Mouse (Mus musculus): ENCODE data around the gene Trem2. TPM values are rescaled to one million over a fixed set of nuclear protein-coding genes. Genes with fewer than 3 reads are reported as not detected.
"Not testable (repeated sequence)": the region's sequence is repeated elsewhere in the genome, so short reads cannot be mapped to it uniquely, and the experiment has no call there.

Gene Trem2
- 0.62 and 0.75 TPM in 2 replicates for polyA plus RNA-seq (2012; rRNA removed)

DNA sequence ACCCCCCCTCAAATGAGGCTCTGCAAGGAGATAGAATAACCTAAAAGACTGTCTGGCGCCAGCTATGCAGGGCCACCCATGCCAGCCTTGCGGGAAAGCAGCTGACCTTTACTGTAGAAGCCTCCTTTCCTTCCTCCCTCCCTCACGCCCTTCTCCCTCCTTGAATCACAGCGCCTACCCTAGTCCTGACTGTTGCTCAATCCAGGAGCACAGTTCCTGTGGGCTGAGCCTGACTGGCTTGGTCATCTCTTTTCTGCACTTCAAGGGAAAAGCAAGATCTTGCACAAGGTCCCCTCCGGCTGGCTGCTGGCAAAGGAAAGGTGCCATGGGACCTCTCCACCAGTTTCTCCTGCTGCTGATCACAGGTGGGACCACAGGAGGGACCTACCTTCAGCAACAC is at the start of gene Trem2:
Gene Trem2, plus strand, starts transcription at position 171 of the 400 bp plus-strand sequence.
- no peaks in the 10 kb centered on the region for H3K36me3 ChIP-seq (ENCODE audit: control insufficient read depth, insufficient read depth, low read length)
- H3K4me1 ChIP-seq (ENCODE audit: control insufficient read depth, insufficient read depth, low read length) = no peaks in the 10 kb centered on the region
- no peaks in the 10 kb centered on the region for H3K27me3 ChIP-seq (replicated peaks; ENCODE audit: control insufficient read depth, insufficient read depth, low read length)
- no peak for DNase-seq
- no peak within 1 kb of the TSS for H3K4me3 ChIP-seq (ENCODE audit: insufficient read depth, low read depth, low read length)
- TF ChIP-seq CTCF (conservative IDR thresholded peaks at IDR 0.05; ENCODE audit: insufficient read depth, insufficient read length, low read depth, low read length) = no peak
- TF ChIP-seq POLR2A (IDR thresholded peaks at IDR 0.05; ENCODE audit: low read depth, low read length) = no peak
- WGBS = 67% methylated on average over 5 of the region's 5 CpGs
- no peak within 1 kb of the TSS for H3K27ac ChIP-seq (ENCODE audit: insufficient read depth, low read depth, low read length)

DNA sequence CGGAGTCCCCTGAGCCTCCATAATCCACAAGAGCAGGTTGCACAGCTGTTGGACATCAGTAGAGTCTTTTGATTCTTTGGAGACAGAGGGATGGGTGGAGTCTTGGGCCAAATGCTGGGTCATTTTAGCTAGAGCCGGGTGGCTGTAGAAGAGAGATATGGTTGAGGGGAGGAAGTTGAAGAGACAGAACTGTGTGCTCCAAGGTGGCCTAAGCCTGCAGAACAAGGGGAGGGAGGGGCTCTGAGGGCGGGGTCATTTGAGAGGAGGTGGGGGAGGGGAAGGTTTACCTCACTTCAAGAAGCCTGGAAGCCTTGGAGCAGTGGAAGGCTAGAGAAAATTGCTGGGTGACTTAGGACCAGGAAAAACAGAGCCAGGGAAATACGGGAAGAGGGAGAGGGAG is 47.0 kb upstream of the Trem2 start, which contains the start of gene Treml2:
Gene Treml2, plus strand, starts transcription at position 296 of the 400 bp plus-strand sequence.
- Histone ChIP-seq H3K4me1 (ENCODE audit: control insufficient read depth, insufficient read depth, low read length) (no peaks in the 10 kb centered on the region), H3K4me3 (ENCODE audit: insufficient read depth, low read depth, low read length) (no peak within 1 kb of the TSS), H3K36me3 (ENCODE audit: control insufficient read depth, insufficient read depth, low read length) (no peaks in the 10 kb centered on the region), H3K27me3 (replicated peaks; ENCODE audit: control insufficient read depth, insufficient read depth, low read length) (no peaks in the 10 kb centered on the region), H3K27ac (ENCODE audit: insufficient read depth, low read depth, low read length) (no peak within 1 kb of the TSS)
- TF ChIP-seq CTCF (conservative IDR thresholded peaks at IDR 0.05; ENCODE audit: insufficient read depth, insufficient read length, low read depth, low read length) (no peak), POLR2A (IDR thresholded peaks at IDR 0.05; ENCODE audit: low read depth, low read length) (no peak)
- no peak for DNase-seq
- WGBS = 16% methylated on average over 3 of the region's 4 CpGs

DNA sequence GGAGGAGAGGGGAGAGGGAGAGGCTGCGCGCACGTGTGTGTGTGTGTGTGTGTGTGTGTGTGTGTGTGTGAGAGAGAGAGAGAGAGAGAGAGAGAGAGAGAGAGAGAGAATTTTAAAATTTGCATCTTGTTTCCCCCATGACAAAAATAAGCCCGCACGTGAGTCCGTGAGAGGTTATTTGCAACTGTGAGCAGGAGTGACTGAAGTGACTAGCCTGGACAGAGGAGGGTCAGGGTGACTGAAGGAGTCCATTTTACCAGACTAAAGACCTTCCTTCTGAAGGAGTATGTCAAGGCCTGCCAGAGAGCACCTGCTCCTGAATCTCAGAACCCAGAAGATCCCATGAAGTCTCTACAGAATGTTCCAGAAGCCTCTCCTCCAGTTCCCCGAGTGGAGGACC is 46.4 kb upstream of the Trem2 start:
- Histone ChIP-seq H3K4me1 (ENCODE audit: control insufficient read depth, insufficient read depth, low read length) (no peaks in the 10 kb centered on the region), H3K36me3 (ENCODE audit: control insufficient read depth, insufficient read depth, low read length) (no peaks in the 10 kb centered on the region), H3K27me3 (replicated peaks; ENCODE audit: control insufficient read depth, insufficient read depth, low read length) (no peaks in the 10 kb centered on the region), H3K4me3 (ENCODE audit: insufficient read depth, low read depth, low read length) (no peak overlapping the region), H3K27ac (ENCODE audit: insufficient read depth, low read depth, low read length) (no peak overlapping the region)
- WGBS = 54% methylated on average over 7 of the region's 7 CpGs
- no peak for DNase-seq
- no peak for TF ChIP-seq CTCF (conservative IDR thresholded peaks at IDR 0.05; ENCODE audit: insufficient read depth, insufficient read length, low read depth, low read length)
- TF ChIP-seq POLR2A (IDR thresholded peaks at IDR 0.05; ENCODE audit: low read depth, low read length) = no peak

DNA sequence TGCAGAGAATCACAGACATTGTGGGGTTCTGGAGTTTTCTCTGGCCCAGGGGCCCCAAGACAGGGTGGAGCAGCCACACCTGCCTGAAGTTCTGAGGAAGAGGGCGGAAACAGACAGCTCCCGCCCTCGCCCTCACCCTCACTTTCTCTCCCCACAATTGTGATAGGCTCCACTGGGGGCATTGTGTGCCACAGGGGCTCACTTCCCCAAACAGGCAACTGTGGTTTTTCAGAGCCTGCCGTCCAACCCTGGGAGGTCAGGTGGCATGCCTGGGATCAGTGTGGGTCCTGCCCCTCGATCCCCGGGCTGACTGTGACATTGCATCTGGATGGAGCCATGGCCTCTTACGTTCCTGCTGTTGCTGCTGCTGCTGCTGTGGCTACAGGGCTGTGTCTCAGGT is 46.0 kb upstream of the Trem2 start:
- WGBS = 72% methylated on average over 7 of the region's 7 CpGs
- Histone ChIP-seq H3K4me1 (ENCODE audit: control insufficient read depth, insufficient read depth, low read length) (no peaks in the 10 kb centered on the region), H3K27me3 (replicated peaks; ENCODE audit: control insufficient read depth, insufficient read depth, low read length) (no peaks in the 10 kb centered on the region), H3K36me3 (ENCODE audit: control insufficient read depth, insufficient read depth, low read length) (no peaks in the 10 kb centered on the region), H3K27ac (ENCODE audit: insufficient read depth, low read depth, low read length) (no peak overlapping the region), H3K4me3 (ENCODE audit: insufficient read depth, low read depth, low read length) (no peak overlapping the region)
- no peak for TF ChIP-seq CTCF (conservative IDR thresholded peaks at IDR 0.05; ENCODE audit: insufficient read depth, insufficient read length, low read depth, low read length)
- TF ChIP-seq POLR2A (IDR thresholded peaks at IDR 0.05; ENCODE audit: low read depth, low read length) = no peak
- no peak for DNase-seq

DNA sequence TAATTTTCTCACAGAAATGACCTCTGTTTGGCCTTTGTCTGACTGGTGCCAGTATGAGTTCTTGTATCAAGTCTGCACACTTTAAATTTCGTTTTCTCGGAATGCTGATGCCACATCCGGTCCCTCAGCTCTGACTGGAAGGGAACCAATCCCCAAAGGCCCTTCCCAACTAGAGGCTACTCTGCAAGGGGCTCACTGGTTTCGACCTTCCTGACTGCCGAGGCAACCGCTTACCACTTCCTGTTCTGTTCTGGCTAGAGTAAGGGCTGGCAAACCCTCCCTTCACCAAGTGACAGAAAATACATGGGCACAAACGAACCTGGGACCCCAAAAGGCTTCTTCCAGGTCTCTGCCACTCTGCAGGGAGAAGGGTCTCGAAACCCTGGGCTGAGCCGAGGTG is 45.3 kb upstream of the Trem2 start:
- TF ChIP-seq POLR2A (IDR thresholded peaks at IDR 0.05; ENCODE audit: low read depth, low read length) = no peak
- TF ChIP-seq CTCF (conservative IDR thresholded peaks at IDR 0.05; ENCODE audit: insufficient read depth, insufficient read length, low read depth, low read length) = no peak
- no peak for DNase-seq
- Histone ChIP-seq H3K4me3 (ENCODE audit: insufficient read depth, low read depth, low read length) (no peak overlapping the region), H3K27ac (ENCODE audit: insufficient read depth, low read depth, low read length) (no peak overlapping the region), H3K27me3 (replicated peaks; ENCODE audit: control insufficient read depth, insufficient read depth, low read length) (no peaks in the 10 kb centered on the region), H3K4me1 (ENCODE audit: control insufficient read depth, insufficient read depth, low read length) (no peaks in the 10 kb centered on the region), H3K36me3 (ENCODE audit: control insufficient read depth, insufficient read depth, low read length) (no peaks in the 10 kb centered on the region)
- 73% methylated on average over 9 of the region's 9 CpGs for WGBS

DNA sequence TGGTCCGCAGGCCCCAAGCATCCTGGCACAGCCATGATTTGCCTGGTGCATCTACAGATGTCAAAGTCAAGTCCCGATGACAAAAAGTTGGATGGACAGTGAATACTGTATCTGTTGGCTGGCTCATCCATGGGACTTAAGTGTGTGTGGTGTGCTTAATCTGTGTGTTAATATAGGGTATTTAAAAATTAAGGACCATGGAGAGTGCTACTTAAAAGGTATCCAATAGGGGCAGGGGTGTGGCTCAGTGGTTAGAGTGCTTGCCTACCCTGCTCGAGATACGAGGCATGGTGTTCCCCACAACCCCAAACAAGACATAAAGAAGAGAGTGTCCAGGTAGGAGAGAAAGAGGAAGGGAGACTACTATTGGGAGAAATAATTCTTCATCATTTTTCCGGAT is 44.4 kb upstream of the Trem2 start:
- Histone ChIP-seq H3K4me1 (ENCODE audit: control insufficient read depth, insufficient read depth, low read length) (no peaks in the 10 kb centered on the region), H3K27me3 (replicated peaks; ENCODE audit: control insufficient read depth, insufficient read depth, low read length) (no peaks in the 10 kb centered on the region), H3K4me3 (ENCODE audit: insufficient read depth, low read depth, low read length) (no peak overlapping the region), H3K27ac (ENCODE audit: insufficient read depth, low read depth, low read length) (no peak overlapping the region), H3K36me3 (ENCODE audit: control insufficient read depth, insufficient read depth, low read length) (no peaks in the 10 kb centered on the region)
- TF ChIP-seq POLR2A (IDR thresholded peaks at IDR 0.05; ENCODE audit: low read depth, low read length) = no peak
- no peak for TF ChIP-seq CTCF (conservative IDR thresholded peaks at IDR 0.05; ENCODE audit: insufficient read depth, insufficient read length, low read depth, low read length)
- WGBS = 94% methylated on average over 5 of the region's 5 CpGs
- no peak for DNase-seq

DNA sequence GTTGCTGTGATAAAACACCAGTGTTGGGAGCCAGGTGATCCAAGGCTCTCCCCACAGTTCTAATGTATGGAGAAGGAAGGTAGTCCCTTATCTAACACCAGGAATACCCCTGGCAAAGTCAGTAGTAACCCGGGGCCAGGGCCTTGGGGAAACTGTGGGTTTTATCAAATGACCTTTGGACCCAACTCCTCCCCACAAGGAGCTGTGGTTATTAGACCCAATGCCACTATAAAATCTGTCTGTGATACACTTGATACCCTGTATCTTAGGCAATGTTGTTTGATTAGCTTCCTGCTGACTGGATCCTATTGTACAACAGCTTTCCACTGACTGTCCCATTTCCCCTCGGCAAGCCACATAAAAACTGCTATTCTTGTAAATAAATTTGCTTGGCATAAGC is 34.1 kb upstream of the Trem2 start:
- DNase-seq = no peak
- no peak for TF ChIP-seq POLR2A (IDR thresholded peaks at IDR 0.05; ENCODE audit: low read depth, low read length)
- no peak for TF ChIP-seq CTCF (conservative IDR thresholded peaks at IDR 0.05; ENCODE audit: insufficient read depth, insufficient read length, low read depth, low read length)
- H3K4me1 ChIP-seq (ENCODE audit: control insufficient read depth, insufficient read depth, low read length) = no peaks in the 10 kb centered on the region
- no peaks in the 10 kb centered on the region for H3K36me3 ChIP-seq (ENCODE audit: control insufficient read depth, insufficient read depth, low read length)
- 64% methylated on average over 2 of the region's 2 CpGs for WGBS
- H3K27ac ChIP-seq (ENCODE audit: insufficient read depth, low read depth, low read length) = no peak overlapping the region
- no peak overlapping the region for H3K4me3 ChIP-seq (ENCODE audit: insufficient read depth, low read depth, low read length)
- H3K27me3 ChIP-seq (replicated peaks; ENCODE audit: control insufficient read depth, insufficient read depth, low read length) = no peaks in the 10 kb centered on the region

DNA sequence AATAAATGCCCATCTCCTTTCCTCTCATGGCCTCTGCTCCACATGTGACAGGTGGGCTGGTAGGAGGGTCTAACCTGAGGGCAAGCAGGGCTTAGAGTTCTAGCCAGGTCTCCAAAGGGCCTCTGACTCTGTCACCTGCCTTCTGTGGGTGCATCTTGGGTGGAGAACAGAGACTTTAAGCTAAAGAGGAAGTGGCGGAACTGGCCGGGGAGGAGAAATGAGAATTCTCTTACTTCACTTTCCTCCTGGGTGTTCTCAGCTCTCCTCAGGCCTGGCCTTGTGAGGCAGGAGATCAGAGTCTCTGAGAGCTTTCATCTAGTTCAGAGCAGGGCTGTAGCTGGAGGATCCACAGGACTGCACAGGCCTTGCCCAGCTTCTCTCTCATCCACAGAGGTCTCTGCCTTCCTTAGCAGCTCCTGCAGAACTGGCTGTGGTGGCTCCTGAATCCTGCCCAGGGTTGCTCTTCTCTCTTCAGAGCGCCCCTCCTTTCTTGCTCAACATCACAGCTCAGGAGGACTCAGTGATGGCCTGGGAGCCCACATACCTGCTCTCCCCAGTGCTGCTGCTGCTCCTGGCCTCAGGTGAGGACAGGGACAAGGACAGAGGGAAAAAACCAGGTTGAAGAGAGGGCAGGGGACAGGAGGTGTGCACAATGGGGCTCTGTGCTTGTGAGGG is 30.2 kb upstream of the Trem2 start, which contains the start of gene B430306N03Rik:
Gene B430306N03Rik, plus strand, starts transcription at position 237 of the 675 bp plus-strand sequence.
- H3K27me3 ChIP-seq (replicated peaks; ENCODE audit: control insufficient read depth, insufficient read depth, low read length); H3K36me3 ChIP-seq (ENCODE audit: control insufficient read depth, insufficient read depth, low read length); DNase-seq; H3K27ac ChIP-seq (ENCODE audit: insufficient read depth, low read depth, low read length); H3K4me3 ChIP-seq (ENCODE audit: insufficient read depth, low read depth, low read length); H3K4me1 ChIP-seq (ENCODE audit: control insufficient read depth, insufficient read depth, low read length): not testable (repeated sequence)
- 87% methylated on average over 3 of the region's 3 CpGs for WGBS

All from kidney, adult 2 months (tissue).